Mouse (Mus musculus) neural tube, embryonic 11.5 days (tissue): Measurements from ENCODE around the gene Slc6a5. TPM values are rescaled to one million over a fixed set of nuclear protein-coding genes. Genes with fewer than 3 reads are reported as not detected.
"Not testable (repeated sequence)": the region's sequence is repeated elsewhere in the genome, so short reads cannot be mapped to it uniquely, and the experiment has no call there.

Experiments
- ATAC-seq: fragments of 200-750 bp; cut with Nextera tagmentation; 2 replicates; pipeline ENCODE4 v1.8.0; 2017; ENCODE audit warnings: moderate number of reproducible peaks, mild to moderate bottlenecking, moderate TSS enrichment, moderate library complexity; ENCODE audit not compliant: insufficient read depth, low FRiP score, low TSS enrichment
- DNase-seq: peaks from one replicate; pipeline ENCODE4 v3.0.0-alpha.2; 2015; ENCODE audit warnings: low spot score
- H3K27ac ChIP-seq: fragments of 300-500 bp; sonication (generic); 2 replicates; pipeline ENCODE4 v1.5.1; 2014; ENCODE audit warnings: low read depth, mild to moderate bottlenecking, low read length
- H3K27me3 ChIP-seq: fragments of 300-500 bp; sonication (generic); 2 replicates; pipeline ENCODE4 v1.6.1; 2014; ENCODE audit warnings: mild to moderate bottlenecking, low read length, mixed read lengths; ENCODE audit not compliant: control insufficient read depth, insufficient read depth
- H3K36me3 ChIP-seq: fragments of 300-500 bp; sonication (generic); 2 replicates; pipeline ENCODE4 v1.6.1; 2014; ENCODE audit warnings: mild to moderate bottlenecking, low read length, moderate library complexity, mixed read lengths; ENCODE audit not compliant: control insufficient read depth, insufficient read depth
- H3K4me1 ChIP-seq: fragments of 300-500 bp; sonication (generic); 2 replicates; pipeline ENCODE4 v1.6.1; 2014; ENCODE audit warnings: low read length, mixed read lengths; ENCODE audit not compliant: control insufficient read depth, insufficient read depth
- H3K4me2 ChIP-seq: fragments of 300-500 bp; sonication (generic); 2 replicates; pipeline ENCODE4 v1.6.1; 2014; ENCODE audit warnings: low read depth, mild to moderate bottlenecking, moderate library complexity
- H3K4me3 ChIP-seq: fragments of 300-500 bp; sonication (generic); 2 replicates; pipeline ENCODE4 v1.5.1; 2014; ENCODE audit warnings: low read depth, low read length
- H3K9ac ChIP-seq: fragments of 300-500 bp; sonication (generic); 2 replicates; pipeline ENCODE4 v1.6.1; 2014; ENCODE audit warnings: mild to moderate bottlenecking, low read length
- H3K9me3 ChIP-seq: fragments of 300-500 bp; sonication (generic); 2 replicates; pipeline ENCODE4 v1.6.1; 2016; ENCODE audit warnings: low read length; ENCODE audit not compliant: control insufficient read depth
- WGBS: fragments of 180-500 bp; shearing (Covaris S2); extraction: QIAGEN DNeasy Blood & Tissue Kit; methylation state at CpG from one replicate; pipeline ENCODE4 v1.1.7; 2014; 5-methylcytosine and 5-hydroxymethylcytosine counted together
- polyA plus RNA-seq: library from polyadenylated mRNA; unstranded; fragments of >200 nt; fragmentation: Nextera tagmentation; extraction: Ambion mirVana; gene quantifications from 2 replicates; pipeline ENCODE4 v1.2.1, GENCODE M21; 2014

Slc6a5 gene
- polyA plus RNA-seq, 1 experiment from 2014 or later: 4.4 TPM

- H3K36me3 ChIP-seq: no peaks in the 10 kb centered on the region
- H3K4me1 ChIP-seq: no peaks in the 10 kb centered on the region
- H3K4me2 ChIP-seq: no peak overlapping the region
- WGBS: 71% methylated on average over 4 of the region's 4 CpGs
- no peak overlapping the region for H3K27ac ChIP-seq
- H3K9me3 ChIP-seq: no peaks in the 10 kb centered on the region
- ATAC-seq (no peak), DNase-seq (no peak)
- no peak overlapping the region for H3K9ac ChIP-seq
- H3K4me3 ChIP-seq: no peak overlapping the region
- H3K27me3 ChIP-seq: peaks cover 29% of the 10 kb centered on the region
Measured at GRCm38 (mm10) chr7:49920751-49921150, 10.8 kb downstream of the Slc6a5 start.

- Histone ChIP-seq H3K27me3 (peaks cover 8% of the 10 kb centered on the region), H3K4me1 (no peaks in the 10 kb centered on the region), H3K4me2 (no peak overlapping the region), H3K36me3 (no peaks in the 10 kb centered on the region), H3K27ac (peak overlapping the region; percentile 63; the same call in 1 of the 2 replicates), H3K9ac (peak overlapping the region; percentile 37; the same call in 1 of the 2 replicates), H3K9me3 (no peaks in the 10 kb centered on the region), H3K4me3 (no peak overlapping the region)
- no peak for DNase-seq
- peak; percentile 77 for ATAC-seq
- WGBS: 53% methylated on average over 4 of the region's 4 CpGs
Measured at GRCm38 (mm10) chr7:49922928-49923327, 13.0 kb downstream of the Slc6a5 start.

- Histone ChIP-seq H3K36me3 (no peaks in the 10 kb centered on the region), H3K4me1 (no peaks in the 10 kb centered on the region), H3K4me2 (no peak overlapping the region), H3K27ac (no peak overlapping the region; the same call in 1 of the 2 replicates), H3K4me3 (no peak overlapping the region), H3K9ac (no peak overlapping the region), H3K27me3 (peaks cover 3% of the 10 kb centered on the region), H3K9me3 (no peaks in the 10 kb centered on the region)
- DNase-seq: peak; percentile 82
- ATAC-seq: peak; percentile 80
- WGBS: under 1% methylated on average over 13 of the region's 13 CpGs
Measured at GRCm38 (mm10) chr7:49923376-49923775, 13.4 kb downstream of the Slc6a5 start.

GRCm38 (mm10) chr7:49928571-49928970 lies 18.6 kb downstream of the Slc6a5 start:
- 62% methylated on average over 3 of the region's 3 CpGs for WGBS
- H3K9ac ChIP-seq: no peak overlapping the region
- DNase-seq: no peak

GRCm38 (mm10) chr7:49929999-49930398 lies 20.1 kb downstream of the Slc6a5 start:
- no peak overlapping the region for H3K4me3 ChIP-seq
- no peak overlapping the region for H3K27ac ChIP-seq
- 63% methylated on average over 4 of the region's 4 CpGs for WGBS
- no peaks in the 10 kb centered on the region for H3K4me1 ChIP-seq
- H3K9ac ChIP-seq: no peak overlapping the region
- no peak for DNase-seq
- H3K9me3 ChIP-seq: no peaks in the 10 kb centered on the region
- no peaks in the 10 kb centered on the region for H3K36me3 ChIP-seq
- no peak for ATAC-seq
- H3K4me2 ChIP-seq: no peak overlapping the region
- no peaks in the 10 kb centered on the region for H3K27me3 ChIP-seq

More at GRCm38 (mm10) chr7:49928571-49928970, 18.6 kb downstream of the Slc6a5 start:
- H3K36me3 ChIP-seq: no peaks in the 10 kb centered on the region
- H3K4me2 ChIP-seq: no peak overlapping the region
- no peaks in the 10 kb centered on the region for H3K27me3 ChIP-seq
- no peaks in the 10 kb centered on the region for H3K9me3 ChIP-seq
- ATAC-seq: no peak
- no peak overlapping the region for H3K27ac ChIP-seq
- no peak overlapping the region for H3K4me3 ChIP-seq
- no peaks in the 10 kb centered on the region for H3K4me1 ChIP-seq

GRCm38 (mm10) chr7:49933386-49934115 lies 23.6 kb downstream of the Slc6a5 start:
- not testable (repeated sequence) for H3K4me1 ChIP-seq, H3K9me3 ChIP-seq, H3K4me3 ChIP-seq, H3K27me3 ChIP-seq, H3K27ac ChIP-seq, ATAC-seq, H3K9ac ChIP-seq, H3K36me3 ChIP-seq, DNase-seq, H3K4me2 ChIP-seq
- 85% methylated on average over 14 of the region's 14 CpGs for whole genome bisulfite sequencing

GRCm38 (mm10) chr7:49936821-49937220 lies 26.9 kb downstream of the Slc6a5 start:
- no peaks in the 10 kb centered on the region for H3K27me3 ChIP-seq
- 94% methylated on average over 3 of the region's 3 CpGs for WGBS
- no peak overlapping the region for H3K27ac ChIP-seq
- DNase-seq (no peak), ATAC-seq (no peak)
- H3K4me3 ChIP-seq: no peak overlapping the region
- no peaks in the 10 kb centered on the region for H3K9me3 ChIP-seq
- no peaks in the 10 kb centered on the region for H3K36me3 ChIP-seq
- no peak overlapping the region for H3K9ac ChIP-seq
- no peak overlapping the region for H3K4me2 ChIP-seq
- H3K4me1 ChIP-seq: no peaks in the 10 kb centered on the region

GRCm38 (mm10) chr7:49942023-49942422 lies 32.1 kb downstream of the Slc6a5 start:
- ATAC-seq: no peak

GRCm38 (mm10) chr7:49942490-49942889 lies 32.5 kb downstream of the Slc6a5 start:
- H3K27me3 ChIP-seq: no peaks in the 10 kb centered on the region
- no peaks in the 10 kb centered on the region for H3K36me3 ChIP-seq
- no peaks in the 10 kb centered on the region for H3K4me1 ChIP-seq
- H3K9me3 ChIP-seq: no peaks in the 10 kb centered on the region
- H3K9ac ChIP-seq: no peak overlapping the region
- DNase-seq (no peak), ATAC-seq (no peak)
- WGBS: 68% methylated on average over 5 of the region's 5 CpGs
- H3K4me3 ChIP-seq: no peak overlapping the region
- no peak overlapping the region for H3K27ac ChIP-seq
- H3K4me2 ChIP-seq: no peak overlapping the region

More at GRCm38 (mm10) chr7:49942023-49942422, 32.1 kb downstream of the Slc6a5 start:
- no peak overlapping the region for H3K4me3 ChIP-seq
- H3K36me3 ChIP-seq: no peaks in the 10 kb centered on the region
- WGBS: 73% methylated on average over 3 of the region's 3 CpGs
- H3K4me2 ChIP-seq: no peak overlapping the region
- H3K4me1 ChIP-seq: no peaks in the 10 kb centered on the region
- H3K9ac ChIP-seq: no peak overlapping the region
- no peaks in the 10 kb centered on the region for H3K9me3 ChIP-seq
- no peaks in the 10 kb centered on the region for H3K27me3 ChIP-seq
- no peak overlapping the region for H3K27ac ChIP-seq
- DNase-seq: no peak
